Mouse (Mus musculus) myocyte (in vitro differentiated cells): Measurements from ENCODE around the gene Epb41l5.

Experiments
- CEBPB ChIP-seq: IDR thresholded peaks from 2 replicates; pipeline ENCODE4 v1.6.1; 2011; ENCODE audit warnings: mild to moderate bottlenecking, moderate library complexity; ENCODE audit not compliant: poor library complexity, insufficient read depth, severe bottlenecking
- E2F4 ChIP-seq: IDR thresholded peaks from one replicate; pipeline ENCODE4 v1.6.1; 2011; ENCODE audit warnings: mild to moderate bottlenecking, control low read depth, moderate library complexity; ENCODE audit not compliant: insufficient read depth
- MAX ChIP-seq: IDR thresholded peaks from one replicate; pipeline ENCODE4 v1.6.1; 2011; ENCODE audit warnings: low read depth, mild to moderate bottlenecking, control low read depth
- MYOD1 ChIP-seq, 3 experiments: IDR thresholded peaks; one replicate each; pipeline ENCODE4 v1.6.1; 2011; ENCODE audit warnings: control low read depth in 2 of 3, low read depth in 2 of 3, mild to moderate bottlenecking in 2 of 3, moderate library complexity in 1 of 3; ENCODE audit not compliant: insufficient read length in 2 of 3, control insufficient read depth in 1 of 3
- MYOG ChIP-seq, 3 experiments: IDR thresholded peaks; one replicate each; pipeline ENCODE4 v1.6.1; 2011; ENCODE audit warnings: control low read depth in 2 of 3, low read depth in 2 of 3, mild to moderate bottlenecking in 2 of 3; ENCODE audit not compliant: insufficient read length in 2 of 3, control insufficient read depth in 1 of 3, insufficient read depth in 1 of 3
- POLR2A ChIP-seq: IDR thresholded peaks from one replicate; pipeline ENCODE4 v1.6.1; 2011; ENCODE audit warnings: low read depth, mild to moderate bottlenecking, control low read depth, moderate library complexity; ENCODE audit not compliant: insufficient read length
- POLR2AphosphoS2 ChIP-seq: IDR thresholded peaks from one replicate; pipeline ENCODE4 v1.6.1; 2011; ENCODE audit warnings: low read depth, control low read depth; ENCODE audit not compliant: insufficient read length
- TCF12 ChIP-seq: IDR thresholded peaks from one replicate; pipeline ENCODE4 v1.6.1; 2011; ENCODE audit warnings: mild to moderate bottlenecking, control low read depth; ENCODE audit not compliant: poor library complexity, insufficient read depth, severe bottlenecking
- TCF3 ChIP-seq: IDR thresholded peaks from one replicate; pipeline ENCODE4 v1.6.1; 2011; ENCODE audit warnings: low read depth, control low read depth; ENCODE audit not compliant: insufficient read length
- USF1 ChIP-seq: IDR thresholded peaks from one replicate; pipeline ENCODE4 v1.6.1; 2011; ENCODE audit warnings: low read depth, mild to moderate bottlenecking, control low read depth, moderate library complexity

GRCm38 (mm10) chr1:119550064-119550463 lies 98.7 kb downstream of the Epb41l5 start:
- TF ChIP-seq POLR2A (no peak), TCF12 (no peak), E2F4 (no peak), MYOD1 (IDR thresholded peaks at IDR 0.05; ENCODE audit: control insufficient read depth in 1 of 3, insufficient read length in 2 of 3, low read depth in 2 of 3) (no peak), MYOG (IDR thresholded peaks at IDR 0.05; ENCODE audit: control insufficient read depth in 1 of 3, insufficient read depth in 1 of 3, insufficient read length in 2 of 3, low read depth in 2 of 3) (no peak), MAX (no peak), USF1 (no peak), POLR2AphosphoS2 (no peak), TCF3 (no peak), CEBPB (no peak)
